Mouse (Mus musculus) brain, embryonic 18.5 days (tissue): ENCODE results near the gene Trpm8.

ENCODE experiments used
- DNase-seq: peaks from one replicate; pipeline ENCODE4 v3.0.0-alpha.2; 2012; ENCODE audit warnings: low read depth, low spot score

Trpm8 gene

GRCm38 (mm10) chr1:88277098-88277817 is at the start of gene Trpm8, which contains the start of gene Hjurp:
Trpm8 (plus strand) TSS chr1:88277661.
Hjurp (minus strand) TSS chr1:88277633.
- peak; percentile 100 for DNase-seq

DNA sequence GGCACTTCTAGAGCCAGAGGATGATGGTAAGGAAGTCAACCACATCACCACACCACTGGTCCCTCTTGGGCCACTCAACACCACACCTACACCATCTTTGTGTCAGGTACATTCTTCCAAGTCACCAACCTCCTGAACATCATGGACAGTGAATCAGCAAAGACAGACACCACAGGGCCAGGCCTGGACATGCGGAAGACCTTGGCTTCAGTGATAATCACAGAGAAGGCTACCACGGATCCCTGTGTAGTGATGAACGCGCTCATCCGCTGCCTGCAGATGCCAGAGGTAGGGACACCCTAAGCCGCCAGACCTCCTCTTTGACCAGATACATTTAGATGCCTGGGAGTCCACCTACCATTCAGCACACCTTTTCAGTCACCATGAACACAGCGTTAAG is 49.3 kb upstream of the Trpm8 start:
- DNase-seq: no peak

DNA sequence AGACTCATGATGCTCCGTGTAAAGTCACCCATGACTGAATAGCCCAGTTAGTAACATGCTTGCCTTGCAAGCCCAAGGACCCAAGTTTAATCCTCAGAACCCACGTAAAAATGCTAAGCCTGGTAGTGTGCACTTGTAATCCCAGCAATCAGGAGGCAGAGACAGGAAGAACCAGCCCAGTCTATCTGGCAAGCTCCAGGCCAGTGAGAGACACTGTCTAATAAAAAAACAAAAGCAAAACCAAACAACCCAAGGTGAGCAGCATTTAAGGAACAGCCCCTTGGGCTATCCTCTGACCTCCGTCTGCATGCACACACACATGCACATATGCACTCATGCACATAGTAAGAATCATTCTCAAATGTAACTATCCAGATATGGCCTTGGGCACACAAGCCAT is 47.9 kb upstream of the Trpm8 start:
- no peak for DNase-seq

- no peak for DNase-seq
Observed at GRCm38 (mm10) chr1:88229986-88230385, 47.5 kb upstream of the Trpm8 start.

- no peak for DNase-seq
Observed at GRCm38 (mm10) chr1:88230421-88230820, 47.0 kb upstream of the Trpm8 start.

DNA sequence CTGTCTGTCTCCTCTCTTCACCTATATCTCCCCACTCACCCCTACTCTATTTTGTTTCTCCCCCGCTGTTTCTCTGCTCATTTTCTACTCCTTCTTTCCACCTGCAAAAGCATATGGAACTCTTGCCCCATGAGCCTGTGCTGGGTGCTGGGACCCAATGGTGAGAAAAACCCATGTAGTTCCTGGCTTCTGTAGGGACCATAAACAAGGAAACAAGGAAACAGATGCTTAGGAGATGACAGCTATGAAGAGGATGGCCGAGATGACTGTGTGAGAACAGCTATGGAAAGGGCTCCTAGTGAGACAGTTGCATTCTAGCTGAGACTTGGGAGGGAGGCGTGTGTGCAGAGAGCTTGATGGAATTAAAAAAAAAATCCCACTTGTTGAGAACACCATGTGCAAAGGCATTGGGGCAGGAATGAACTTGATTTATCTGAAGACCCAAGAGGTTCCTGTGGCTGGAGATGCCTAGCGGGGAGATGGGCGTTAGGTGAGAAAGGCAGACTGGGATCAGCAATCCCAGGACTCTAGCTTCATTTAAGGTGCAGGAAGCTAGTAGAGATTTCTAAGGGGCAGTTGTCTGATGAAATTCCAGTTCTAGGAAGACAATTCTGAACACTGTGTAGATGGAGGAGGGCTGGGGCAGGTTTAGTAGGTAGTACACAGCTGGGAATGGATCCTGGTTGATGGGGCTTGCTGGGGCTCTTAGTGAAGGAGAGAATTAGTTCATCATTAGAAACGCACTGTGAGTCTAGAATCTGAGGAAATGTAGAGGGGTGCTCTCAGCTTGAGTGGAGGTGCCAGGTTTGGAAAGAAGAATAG is 46.3 kb upstream of the Trpm8 start:
- no peak for DNase-seq

GRCm38 (mm10) chr1:88231803-88232499 is 45.5 kb upstream of the Trpm8 start:
- DNase-seq: no peak

DNA sequence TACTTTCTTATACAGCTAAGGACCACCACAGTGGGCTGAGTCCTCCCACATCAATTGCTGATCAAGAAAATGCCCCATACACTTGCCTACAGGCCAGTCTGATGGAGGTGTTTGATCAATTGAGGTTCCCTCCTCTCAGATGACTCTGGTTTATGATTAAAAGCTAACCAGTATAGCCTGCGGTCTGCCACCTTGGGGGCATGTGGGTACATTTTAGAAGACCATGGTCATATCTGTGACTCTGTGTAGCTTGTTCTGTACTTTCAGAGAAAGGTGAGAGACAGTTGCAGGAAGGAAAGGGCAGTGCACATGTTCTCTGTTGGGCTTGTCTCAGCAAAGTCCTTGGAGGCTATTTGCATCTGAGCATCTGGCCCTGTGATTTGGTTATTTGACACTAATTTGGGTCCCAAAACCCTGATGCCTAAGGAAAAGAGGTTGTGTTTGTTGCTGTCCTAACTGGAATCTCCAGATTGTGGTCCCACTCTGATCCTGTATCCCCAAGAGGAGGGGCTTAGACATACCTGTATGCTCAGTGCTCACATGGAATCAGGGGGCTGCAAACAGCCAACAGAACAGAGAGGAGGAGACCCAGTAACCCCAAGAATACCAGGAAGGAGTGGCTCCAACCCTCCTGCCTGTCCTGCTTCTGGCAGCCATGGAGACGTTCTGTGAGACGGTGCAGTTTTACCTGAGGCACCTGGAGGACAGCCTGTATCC is 44.6 kb upstream of the Trpm8 start:
- DNase-seq: no peak

- DNase-seq: no peak
Observed at GRCm38 (mm10) chr1:88233421-88234247, 43.8 kb upstream of the Trpm8 start.

- DNase-seq: no peak
Observed at GRCm38 (mm10) chr1:88234248-88234610, 43.2 kb upstream of the Trpm8 start.

GRCm38 (mm10) chr1:88234646-88235045 is 42.8 kb upstream of the Trpm8 start:
- no peak for DNase-seq

DNA sequence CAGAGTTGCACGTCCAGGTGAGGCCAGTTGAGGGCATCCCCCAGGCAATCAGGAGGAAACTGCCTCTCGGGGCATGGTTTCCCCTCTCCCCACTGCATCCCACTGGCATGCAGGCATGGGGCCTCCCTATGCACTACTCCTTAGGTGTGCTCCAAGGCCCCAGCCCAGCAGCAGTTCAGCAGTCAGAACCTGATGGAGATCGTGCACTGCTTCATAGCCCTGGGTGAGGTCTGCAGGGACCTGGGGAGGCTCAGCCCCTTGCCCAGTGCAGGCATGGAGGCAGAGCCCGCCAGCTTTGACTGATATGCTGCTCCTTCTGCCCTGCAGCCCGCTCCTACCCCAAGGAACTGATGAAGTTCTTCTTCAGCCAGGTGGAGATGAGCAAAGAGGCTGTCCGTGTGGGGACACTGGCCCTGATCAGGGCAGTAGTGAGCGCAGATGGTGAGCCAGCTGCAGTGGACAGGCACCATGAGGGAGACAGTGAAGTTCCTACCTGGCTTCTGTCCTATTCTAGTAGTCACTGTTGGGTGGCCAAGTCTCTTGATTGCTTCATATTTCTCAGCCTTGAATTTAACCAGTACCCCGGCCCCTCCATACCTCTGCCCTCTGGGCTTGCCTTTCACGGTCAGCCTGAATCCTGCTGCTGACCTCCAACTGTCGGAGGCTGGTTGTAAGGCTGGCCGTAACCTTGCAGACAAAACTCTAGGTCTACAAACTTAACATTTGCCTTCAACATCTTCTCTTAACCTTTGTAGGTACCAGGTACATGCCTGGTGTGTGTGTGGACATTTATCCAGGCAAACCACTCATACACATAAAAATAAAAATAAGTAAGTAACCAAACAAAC is 42.2 kb upstream of the Trpm8 start:
- DNase-seq: no peak

- DNase-seq: no peak
Observed at GRCm38 (mm10) chr1:88235894-88236415, 41.5 kb upstream of the Trpm8 start.

DNA sequence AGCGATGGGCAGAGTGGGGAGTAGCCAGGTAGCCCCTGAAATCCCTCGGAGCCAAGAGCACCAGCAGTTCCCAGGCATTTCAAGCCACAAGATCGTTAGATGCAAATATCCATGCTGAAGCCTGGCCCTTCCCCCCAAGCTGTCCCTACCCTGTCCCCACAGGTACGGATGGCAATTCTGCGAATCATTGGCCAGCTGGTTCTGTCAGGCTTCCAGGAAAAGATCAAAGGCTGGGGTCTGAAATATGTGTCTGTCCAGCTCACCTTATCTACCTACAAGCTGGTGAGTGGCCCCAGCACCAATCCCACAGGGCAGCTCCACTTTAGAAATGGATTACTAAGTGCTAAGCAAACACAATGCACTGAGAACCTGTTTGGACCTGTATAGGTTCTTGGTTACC is 40.1 kb upstream of the Trpm8 start:
- no peak for DNase-seq

DNA sequence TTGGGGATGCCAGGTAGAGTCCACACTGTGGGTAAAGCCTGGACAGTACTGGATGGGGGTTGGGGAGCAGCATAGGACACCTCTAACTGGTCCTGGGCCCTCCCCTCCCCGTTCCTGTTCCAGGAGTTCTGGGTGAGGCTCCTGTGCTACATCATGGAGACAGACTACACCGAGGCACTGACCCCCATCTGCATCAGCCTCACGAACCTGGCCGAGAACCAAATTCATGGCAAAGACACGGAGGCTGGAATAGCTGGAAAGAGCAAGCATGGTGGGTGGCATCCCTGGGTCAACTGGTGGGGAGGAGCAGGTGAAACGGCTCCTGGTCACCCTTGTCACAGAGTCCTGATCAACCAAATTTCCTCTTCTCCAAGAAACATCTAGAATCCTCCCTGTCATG is 38.7 kb upstream of the Trpm8 start:
- DNase-seq: no peak

- no peak for DNase-seq
Observed at GRCm38 (mm10) chr1:88240072-88240471, 37.4 kb upstream of the Trpm8 start.

- DNase-seq: no peak
Observed at GRCm38 (mm10) chr1:88240579-88240978, 36.9 kb upstream of the Trpm8 start.

DNA sequence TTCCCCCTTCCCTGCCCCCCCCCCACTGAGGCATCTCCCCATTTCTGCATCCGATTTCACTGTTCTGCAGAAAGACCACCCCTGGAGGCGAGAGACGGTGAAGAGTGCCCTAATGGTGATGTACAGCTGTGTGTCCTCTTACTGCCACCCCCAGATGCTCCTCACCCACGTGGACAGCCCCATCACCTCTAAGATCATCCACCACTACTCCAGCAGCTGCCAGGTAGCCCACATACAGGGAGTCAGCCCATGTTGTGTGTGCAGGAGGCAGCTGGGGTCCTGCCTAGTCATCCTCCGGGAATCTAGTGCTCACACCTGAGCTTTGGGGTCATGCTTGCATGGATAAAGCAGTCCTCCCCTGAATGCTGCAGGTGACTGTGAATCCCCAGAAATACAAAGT is 33.6 kb upstream of the Trpm8 start:
- DNase-seq: no peak

DNA sequence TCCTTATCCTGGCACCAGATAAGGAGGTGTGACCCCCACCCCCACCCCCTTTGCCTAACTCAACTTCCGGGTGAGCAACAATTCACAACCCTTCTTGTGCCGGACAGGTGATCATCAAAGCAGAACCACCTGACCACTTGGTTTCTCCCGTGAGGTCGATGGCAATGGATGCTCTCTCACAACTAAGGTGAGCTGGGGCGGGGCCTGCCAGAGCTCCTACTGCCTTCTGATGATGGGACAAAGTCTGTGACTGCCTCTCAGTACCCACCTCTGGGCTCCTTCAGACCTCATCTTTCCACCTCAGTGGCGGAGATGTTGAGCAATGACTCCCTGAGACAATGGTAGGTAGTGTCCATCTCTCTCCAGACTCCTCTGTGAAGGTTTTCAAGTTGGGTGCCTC is 31.6 kb upstream of the Trpm8 start:
- DNase-seq: no peak

DNA sequence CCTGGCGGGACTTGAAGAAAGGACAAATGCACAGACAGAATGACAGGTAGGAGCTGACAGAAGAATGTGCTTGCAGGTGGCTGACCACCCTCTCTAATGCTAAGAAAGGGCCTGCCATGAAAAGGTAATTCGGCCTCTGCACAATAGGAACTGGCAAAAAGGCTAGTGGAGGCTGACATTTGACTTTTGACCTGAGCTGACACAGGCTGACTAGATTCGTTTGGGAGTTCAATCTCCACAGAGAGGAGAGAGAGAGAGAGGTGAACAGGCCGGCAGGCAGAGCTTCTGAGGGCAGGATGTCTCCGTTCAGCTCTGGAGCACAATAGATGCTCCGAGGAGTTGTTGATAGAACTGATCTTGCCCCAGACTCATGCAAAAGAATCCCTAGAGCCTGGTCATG is 31.1 kb upstream of the Trpm8 start:
- DNase-seq: no peak
